Mouse (Mus musculus): ENCODE measurements around the gene Retreg2. TPM values are rescaled to one million over a fixed set of nuclear protein-coding genes. Genes with fewer than 3 reads are reported as not detected.
A peak's percentile ranks its signal among the peaks of the same experiment; 100 is the strongest.

The Retreg2 gene
- polyA plus RNA-seq (2015; fragmentation: Nextera tagmentation; extraction: Ambion mirVana), result 30.4 and 31.2 TPM in 2 replicates

DNA sequence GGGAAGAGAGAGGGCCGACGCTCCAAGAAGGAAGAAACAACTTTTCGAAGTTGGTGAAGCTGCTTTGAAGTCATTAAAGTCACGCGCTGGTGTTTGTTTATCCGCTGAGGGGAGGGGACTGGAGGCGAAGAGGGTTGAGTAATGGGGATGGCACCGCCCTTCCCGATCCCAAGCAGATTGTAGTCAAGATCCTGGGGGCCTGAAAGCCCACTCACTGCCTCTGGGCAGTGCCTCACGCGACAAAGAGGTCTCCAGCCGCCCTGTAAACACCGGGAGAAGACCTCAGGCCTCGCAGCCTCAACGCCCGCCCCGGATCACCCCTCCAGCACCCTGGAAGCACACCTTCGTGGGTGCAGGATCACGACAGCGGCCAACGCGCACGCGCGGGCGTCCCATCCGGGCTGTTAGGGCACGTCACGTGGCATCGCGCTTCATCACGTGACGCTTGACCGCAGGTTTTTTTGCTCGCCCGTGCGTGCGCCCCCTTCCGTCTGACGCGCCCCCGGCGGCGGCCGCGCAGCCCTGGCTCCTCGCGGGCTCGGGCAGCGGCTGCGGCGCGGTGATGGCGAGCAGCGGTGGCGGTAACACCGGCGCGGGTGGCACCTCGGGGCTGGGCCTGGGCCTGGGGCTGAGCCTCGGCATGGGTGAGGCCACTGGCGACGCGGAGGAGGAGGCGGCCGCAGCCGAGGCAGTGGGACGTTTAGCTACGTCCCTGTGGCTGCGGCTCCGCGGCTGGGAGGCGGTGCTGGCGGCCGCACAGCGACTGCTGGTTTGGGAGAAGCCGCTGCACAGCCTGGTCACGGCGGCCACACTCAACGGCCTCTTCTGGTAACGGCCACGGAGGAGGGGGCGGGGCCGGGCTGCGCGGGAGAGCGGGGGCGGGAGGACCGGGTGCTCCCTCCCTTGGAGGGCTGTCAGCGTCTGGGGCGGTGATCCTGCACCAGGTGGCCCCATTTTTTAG, at the start of gene Retreg2, which contains the start of gene Cnppd1:
Gene Retreg2 (plus strand): TSS at position 478 of the 961 bp plus-strand sequence.
Gene Cnppd1 (minus strand): TSS at position 411 of the 961 bp plus-strand sequence.
- H3K4me1 ChIP-seq (replicated peaks; ENCODE audit: control insufficient read depth, insufficient read depth), result 0 out of 2 replicates have a peak, but pooled peaks cover 3% of the 10 kb centered on the region
- peaks cover 35% of the 10 kb centered on the region for H3K36me3 ChIP-seq (ENCODE audit: control insufficient read depth, insufficient read depth, low read length)
- TF ChIP-seq EP300 (optimal IDR thresholded peaks at IDR 0.05), result no peak
- peak; percentile 71 for TF ChIP-seq CTCF (IDR thresholded peaks at IDR 0.05; ENCODE audit: low read depth)
- peak within 1 kb of the TSS; percentile 89 for H3K4me2 ChIP-seq (replicated peaks; ENCODE audit: low read depth)
- peak within 1 kb of the TSS; percentile 88 for H3K9ac ChIP-seq (ENCODE audit: low read length)
- peak; percentile 98 for DNase-seq (ENCODE audit: low spot score)
- peak; percentile 89 for ATAC-seq (ENCODE audit: low FRiP score, low TSS enrichment)
- peak within 1 kb of the TSS; percentile 96 for H3K27ac ChIP-seq (replicated peaks)
- H3K4me3 ChIP-seq (ENCODE audit: low read depth, low read length), result peak within 1 kb of the TSS; percentile 82
- WGBS, result under 1% methylated on average over 87 of the region's 91 CpGs
- no peaks in the 10 kb centered on the region for H3K9me3 ChIP-seq (ENCODE audit: control insufficient read depth, low read length)
- H3K27me3 ChIP-seq (ENCODE audit: control insufficient read depth, insufficient read depth, low read length), result no peaks in the 10 kb centered on the region

DNA sequence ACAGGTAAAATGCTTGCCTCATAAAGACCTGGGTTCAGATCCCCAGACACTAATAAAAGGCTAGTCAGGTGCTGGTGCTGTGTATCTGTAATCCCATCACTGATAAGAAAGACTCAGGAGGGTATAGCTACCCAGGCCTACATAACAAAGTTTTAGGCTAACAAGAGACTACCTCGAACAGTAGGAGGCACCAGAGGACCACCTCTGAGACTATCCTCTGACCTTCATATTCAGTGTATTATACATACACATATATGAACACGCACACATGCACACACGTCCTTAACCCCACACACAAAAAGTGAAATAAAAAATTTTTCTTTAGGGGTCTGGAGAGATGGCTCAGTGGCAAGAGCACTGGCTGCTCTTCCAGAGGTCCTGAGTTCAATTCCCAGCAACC, 20.4 kb upstream of the Retreg2 start:
- H3K4me1 ChIP-seq (replicated peaks; ENCODE audit: control insufficient read depth, insufficient read depth), result peaks cover 4% of the 10 kb centered on the region
- no peaks in the 10 kb centered on the region for H3K27me3 ChIP-seq (ENCODE audit: control insufficient read depth, insufficient read depth, low read length)
- no peak for TF ChIP-seq EP300 (optimal IDR thresholded peaks at IDR 0.05)
- peak; percentile 55 for TF ChIP-seq CTCF (IDR thresholded peaks at IDR 0.05; ENCODE audit: low read depth)
- no peak overlapping the region for H3K27ac ChIP-seq (replicated peaks)
- ATAC-seq (ENCODE audit: low FRiP score, low TSS enrichment) (no peak), DNase-seq (ENCODE audit: low spot score) (no peak)
- no peaks in the 10 kb centered on the region for H3K36me3 ChIP-seq (ENCODE audit: control insufficient read depth, insufficient read depth, low read length)
- H3K9me3 ChIP-seq (ENCODE audit: control insufficient read depth, low read length), result no peaks in the 10 kb centered on the region
- H3K9ac ChIP-seq (ENCODE audit: low read length), result no peak overlapping the region
- no peak overlapping the region for H3K4me2 ChIP-seq (replicated peaks; ENCODE audit: low read depth)
- no peak overlapping the region for H3K4me3 ChIP-seq (ENCODE audit: low read depth, low read length)
- 76% methylated on average over 3 of the region's 3 CpGs for WGBS

DNA sequence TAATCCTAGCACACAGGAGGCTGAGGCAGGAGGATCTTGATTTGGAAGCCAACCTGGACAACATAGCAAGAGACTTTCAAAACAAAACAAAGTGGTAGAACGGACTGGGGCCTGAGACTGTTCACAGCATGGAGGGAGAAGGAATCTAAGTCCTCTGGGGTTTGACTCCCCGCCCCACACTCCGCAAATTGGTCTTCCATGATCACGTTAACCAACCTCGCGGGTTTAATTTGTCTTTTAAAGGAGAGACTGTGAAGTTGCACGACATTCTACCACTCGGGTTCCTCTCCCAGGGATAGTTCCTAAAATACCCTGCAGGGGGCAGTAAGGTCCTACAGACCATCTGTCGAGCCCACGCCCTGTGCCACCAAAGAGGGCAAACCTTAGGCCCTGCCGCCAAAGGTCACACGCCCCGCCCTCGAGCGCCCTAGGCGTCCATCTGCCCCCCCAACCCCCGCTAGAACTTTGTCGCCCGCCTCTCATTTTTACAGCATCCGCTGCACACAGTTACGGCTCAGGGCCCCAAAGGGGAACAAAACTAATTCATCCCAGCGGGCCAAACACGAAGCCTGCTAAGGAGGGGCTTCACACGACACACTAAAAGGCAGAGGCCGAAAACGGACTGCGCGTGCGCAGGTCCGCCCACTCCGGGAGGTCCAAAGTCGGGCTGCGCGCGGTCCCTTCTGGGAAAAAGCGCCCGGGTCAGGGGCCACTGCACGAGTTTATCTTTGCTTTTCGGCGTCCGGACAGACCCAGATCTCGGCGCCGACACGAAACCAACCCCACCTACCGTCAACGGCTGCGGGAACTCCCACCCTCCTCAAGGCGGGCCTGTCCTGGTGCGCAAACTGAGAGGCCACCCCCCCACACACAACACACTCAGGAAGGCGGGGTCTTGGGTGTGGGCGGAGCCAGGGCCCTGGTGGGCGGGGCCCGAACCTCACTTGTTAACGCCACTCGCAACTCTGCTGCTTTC, 17.9 kb upstream of the Retreg2 start, which contains the start of gene Nhej1:
Gene Nhej1 (minus strand): TSS at position 855 of the 976 bp plus-strand sequence.
- H3K9me3 ChIP-seq (ENCODE audit: control insufficient read depth, low read length), result no peaks in the 10 kb centered on the region
- peak within 1 kb of the TSS; percentile 51 for H3K4me3 ChIP-seq (ENCODE audit: low read depth, low read length)
- no peaks in the 10 kb centered on the region for H3K27me3 ChIP-seq (ENCODE audit: control insufficient read depth, insufficient read depth, low read length)
- TF ChIP-seq EP300 (optimal IDR thresholded peaks at IDR 0.05) (peak; percentile 17), CTCF (IDR thresholded peaks at IDR 0.05; ENCODE audit: low read depth) (peak; percentile 90)
- H3K4me1 ChIP-seq (replicated peaks; ENCODE audit: control insufficient read depth, insufficient read depth), result peaks cover 4% of the 10 kb centered on the region
- peak within 1 kb of the TSS; percentile 62 for H3K9ac ChIP-seq (ENCODE audit: low read length)
- no peaks in the 10 kb centered on the region for H3K36me3 ChIP-seq (ENCODE audit: control insufficient read depth, insufficient read depth, low read length)
- ATAC-seq (ENCODE audit: low FRiP score, low TSS enrichment), result peak; percentile 97
- H3K4me2 ChIP-seq (replicated peaks; ENCODE audit: low read depth), result peak within 1 kb of the TSS; percentile 51
- WGBS, result 1% methylated on average over 56 of the region's 56 CpGs
- DNase-seq (ENCODE audit: low spot score), result peak; percentile 98
- peak within 1 kb of the TSS; percentile 97 for H3K27ac ChIP-seq (replicated peaks)

DNA sequence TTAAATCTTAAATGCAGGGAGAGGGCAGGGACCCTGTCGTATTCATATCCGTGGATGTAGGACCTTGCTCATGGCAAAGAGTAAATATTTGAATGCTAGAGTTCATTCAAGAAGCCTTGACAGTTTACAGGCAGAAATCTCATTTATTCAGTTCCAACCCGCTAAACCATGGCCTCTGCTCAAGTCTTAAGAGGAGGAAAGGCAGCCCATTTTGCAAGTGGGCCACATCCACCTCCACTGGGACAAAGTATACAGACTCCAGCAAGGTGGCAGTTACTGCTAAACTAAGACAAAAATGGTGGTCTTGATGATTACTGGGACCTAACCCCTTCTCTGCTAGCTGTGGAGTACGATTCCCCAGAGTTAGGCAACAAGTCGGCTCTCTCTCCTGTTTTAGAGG, 17.2 kb upstream of the Retreg2 start:
- H3K4me2 ChIP-seq (replicated peaks; ENCODE audit: low read depth), result peak overlapping the region; percentile 51
- H3K9me3 ChIP-seq (ENCODE audit: control insufficient read depth, low read length), result no peaks in the 10 kb centered on the region
- H3K36me3 ChIP-seq (ENCODE audit: control insufficient read depth, insufficient read depth, low read length), result no peaks in the 10 kb centered on the region
- H3K27ac ChIP-seq (replicated peaks), result peak overlapping the region; percentile 97
- 26% methylated on average over 5 of the region's 5 CpGs for WGBS
- no peaks in the 10 kb centered on the region for H3K27me3 ChIP-seq (ENCODE audit: control insufficient read depth, insufficient read depth, low read length)
- H3K4me1 ChIP-seq (replicated peaks; ENCODE audit: control insufficient read depth, insufficient read depth), result peaks cover 4% of the 10 kb centered on the region
- H3K9ac ChIP-seq (ENCODE audit: low read length), result peak overlapping the region; percentile 62
- peak; percentile 11; the same call in 1 of the 2 replicates for ATAC-seq (ENCODE audit: low FRiP score, low TSS enrichment)
- H3K4me3 ChIP-seq (ENCODE audit: low read depth, low read length), result peak overlapping the region; percentile 51
- TF ChIP-seq CTCF (IDR thresholded peaks at IDR 0.05; ENCODE audit: low read depth), result no peak
- no peak for TF ChIP-seq EP300 (optimal IDR thresholded peaks at IDR 0.05)
- DNase-seq (ENCODE audit: low spot score), result no peak

DNA sequence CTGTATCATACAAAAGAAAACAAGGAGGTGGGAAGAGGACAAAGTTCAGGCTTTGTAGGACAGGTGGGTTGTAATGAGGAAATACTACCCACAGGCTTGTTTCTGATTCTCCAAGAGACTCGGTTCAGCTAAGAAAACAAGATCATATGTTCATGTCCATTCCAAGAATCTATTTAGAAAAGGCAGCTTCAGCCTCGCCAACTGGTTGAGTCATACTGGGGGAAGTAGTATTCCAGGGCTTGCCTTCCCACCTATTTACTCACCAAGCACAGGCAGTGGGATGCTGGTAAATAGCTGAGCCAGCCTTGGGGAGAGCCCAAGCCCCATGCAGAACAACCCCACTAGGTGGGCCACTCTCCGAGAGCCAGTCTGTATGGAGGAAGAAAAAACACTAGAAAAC, 13.9 kb upstream of the Retreg2 start:
- Histone ChIP-seq H3K27me3 (ENCODE audit: control insufficient read depth, insufficient read depth, low read length) (no peaks in the 10 kb centered on the region), H3K4me2 (replicated peaks; ENCODE audit: low read depth) (no peak overlapping the region), H3K9ac (ENCODE audit: low read length) (no peak overlapping the region), H3K36me3 (ENCODE audit: control insufficient read depth, insufficient read depth, low read length) (no peaks in the 10 kb centered on the region), H3K9me3 (ENCODE audit: control insufficient read depth, low read length) (no peaks in the 10 kb centered on the region), H3K4me3 (ENCODE audit: low read depth, low read length) (no peak overlapping the region), H3K27ac (replicated peaks) (no peak overlapping the region), H3K4me1 (replicated peaks; ENCODE audit: control insufficient read depth, insufficient read depth) (peaks cover 4% of the 10 kb centered on the region)
- TF ChIP-seq EP300 (optimal IDR thresholded peaks at IDR 0.05) (no peak), CTCF (IDR thresholded peaks at IDR 0.05; ENCODE audit: low read depth) (no peak)
- 60% methylated on average over 3 of the region's 3 CpGs for WGBS
- ATAC-seq (ENCODE audit: low FRiP score, low TSS enrichment) (no peak), DNase-seq (ENCODE audit: low spot score) (no peak)

Data from stomach, postnatal 0 days (tissue).